Mouse (Mus musculus) liver, postnatal 0 days (tissue): ENCODE measurements around the gene Syngr2.

Experiments
- CTCF ChIP-seq: sonication (generic); IDR thresholded peaks from 2 replicates; pipeline ENCODE4 v1.5.1; 2016; ENCODE audit warnings: antibody characterized with exemption, low read depth
- EP300 ChIP-seq: IDR thresholded peaks from 2 replicates; pipeline ENCODE4 v1.6.1; 2016; ENCODE audit warnings: antibody characterized with exemption, low read depth, mild to moderate bottlenecking

- no peak for TF ChIP-seq CTCF
- TF ChIP-seq EP300: peak; percentile 50; the same call in 1 of the 2 replicates
Measured at GRCm38 (mm10) chr11:117828888-117829604, 19.6 kb downstream of the Syngr2 start.
